Mouse (Mus musculus): ENCODE data around the gene Col19a1.

DNA sequence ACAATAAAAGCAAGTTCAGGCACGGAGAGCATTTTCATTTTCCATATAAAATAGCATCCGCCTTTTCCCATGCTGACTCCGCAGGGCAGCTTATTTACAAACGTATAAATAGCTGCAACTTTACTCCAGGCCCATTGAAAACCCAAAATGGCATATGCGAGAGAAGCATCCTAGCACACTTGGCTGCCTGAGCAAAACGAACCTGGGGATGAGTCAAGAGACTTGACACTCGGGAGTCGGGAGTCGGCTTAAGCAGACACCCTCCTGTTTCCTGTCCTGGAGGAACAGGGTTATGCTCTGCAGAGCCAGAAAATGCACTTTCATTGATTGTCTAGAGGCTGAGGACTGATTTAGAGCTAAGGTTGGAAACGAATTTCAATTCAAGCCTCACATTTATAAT lies 29.3 kb downstream of the Col19a1 start:
- no peak for TF ChIP-seq CTCF (IDR thresholded peaks at IDR 0.05; ENCODE audit: low read depth, low read length)
- no peak for TF ChIP-seq POLR2A (IDR thresholded peaks at IDR 0.05; ENCODE audit: insufficient read depth, low read length)
- TF ChIP-seq EP300 (IDR thresholded peaks at IDR 0.05; ENCODE audit: insufficient read depth, low read depth, low read length), result no peak
